Mouse (Mus musculus) heart, postnatal 10 days (tissue): Measurements from ENCODE around the gene Nos1ap. TPM values are rescaled to one million over a fixed set of nuclear protein-coding genes. Genes with fewer than 3 reads are reported as not detected.

Experiments
- total RNA-seq, 2 experiments: library from RNA; stranded (reverse); gene quantifications; 2 replicates each; pipeline ENCODE4 v1.2.3; 2021

The Nos1ap gene
- total RNA-seq, 2 experiments from 2014 or later, result 17.7 to 22.5 TPM

Other genes starting within 250 kb of the Nos1ap start
- gene Olfml2b, start 54.7 kb upstream of the Nos1ap start, total RNA-seq, result 10 to 100 TPM; 23.4 to 26.6 TPM